Mouse (Mus musculus) neural tube, postnatal 0 days (tissue): ENCODE measurements around the gene Elp6. TPM values are rescaled to one million over a fixed set of nuclear protein-coding genes. Genes with fewer than 3 reads are reported as not detected.

Experiments
- microRNA-seq: library from miRNA; unstranded; fragments of <30 nt; microRNA quantifications from one replicate; pipeline ENCODE4, GENCODE M21; 2016
- polyA plus RNA-seq: library from polyadenylated mRNA; unstranded; fragments of >200 nt; fragmentation: Nextera tagmentation; extraction: Ambion mirVana; gene quantifications from 2 replicates; pipeline ENCODE4 v1.2.1, GENCODE M21; 2015

Gene Elp6
- polyA plus RNA-seq = 22.5 and 29.3 TPM in 2 replicates

GRCm38 (mm10) chr9:110304969-110305651, at the start of gene Elp6:
TSS of gene Elp6 (plus strand) at chr9:110305173.

GRCm38 (mm10) chr9:110333135-110333895, 28.3 kb downstream of the Elp6 start, which contains the start of gene Scap:
TSS of gene Scap (plus strand) at chr9:110333288.

Small RNA genes lying within 50 kb of the gene (microRNA-seq; reads per million reads assigned to microRNA genes)
- gene Mir6236 = 7.3 reads per million, percentile 17 among the genes with 10 or more reads in this experiment

Other genes starting within 250 kb of the Elp6 start
- 40.9 and 45.1 TPM in 2 replicates for gene Smarcc1, start 187.5 kb upstream of the Elp6 start, polyA plus RNA-seq
- 110 and 128 TPM in 2 replicates for gene Dhx30, start 187.3 kb upstream of the Elp6 start, polyA plus RNA-seq
- gene Cspg5, start 61.4 kb upstream of the Elp6 start, polyA plus RNA-seq = 295 and 306 TPM in 2 replicates
- gene Scap, start 28.1 kb downstream of the Elp6 start, polyA plus RNA-seq = 48.0 and 54.5 TPM in 2 replicates
- gene Ptpn23, start 103.0 kb downstream of the Elp6 start, polyA plus RNA-seq = 14.0 and 18.4 TPM in 2 replicates
- gene Ngp, start 114.6 kb downstream of the Elp6 start, polyA plus RNA-seq = 0.56 and 2.1 TPM in 2 replicates
- gene Klhl18, start 171.5 kb downstream of the Elp6 start, polyA plus RNA-seq = 16.3 and 19.2 TPM in 2 replicates
- gene Kif9, start 171.8 kb downstream of the Elp6 start, polyA plus RNA-seq = 3.1 and 3.5 TPM in 2 replicates
- 25.1 and 28.1 TPM in 2 replicates for gene Setd2, start 227.4 kb downstream of the Elp6 start, polyA plus RNA-seq